Mouse (Mus musculus) CH12.LX (cell line): ENCODE data around the gene Tnni3.

Source experiments
- BHLHE40 ChIP-seq: IDR thresholded peaks from 2 replicates; pipeline ENCODE4 v1.6.1; 2011; ENCODE audit warnings: mild to moderate bottlenecking, low read depth, low read length, improper control_type of control experiment
- CHD2 ChIP-seq: IDR thresholded peaks from 2 replicates; pipeline ENCODE4 v1.6.1; 2011; ENCODE audit warnings: low read length, improper control_type of control experiment
- CTCF ChIP-seq, 2 experiments: IDR thresholded peaks in 1 of 2; conservative IDR thresholded peaks in 1 of 2; 2 replicates each; pipeline ENCODE4 v1.5.1; 2011 to 2012; ENCODE audit warnings: low read depth in 2 of 2, low read length in 2 of 2, improper control_type of control experiment in 1 of 2, inconsistent platforms in 1 of 2, mild to moderate bottlenecking in 1 of 2, moderate library complexity in 1 of 2
- MAFK ChIP-seq: IDR thresholded peaks from 2 replicates; pipeline ENCODE4 v1.6.1; 2011; ENCODE audit warnings: low read length, improper control_type of control experiment; ENCODE audit not compliant: insufficient replicate concordance
- NRF1 ChIP-seq: IDR thresholded peaks from 2 replicates; pipeline ENCODE4 v1.6.1; 2014; ENCODE audit warnings: low read depth, mild to moderate bottlenecking, inconsistent platforms, low read length, improper control_type of control experiment, moderate library complexity
- POLR2A ChIP-seq: IDR thresholded peaks from 2 replicates; pipeline ENCODE4 v1.6.1; 2011; ENCODE audit warnings: low read depth, mild to moderate bottlenecking, improper control_type of control experiment, low read length
- POLR2AphosphoS2 ChIP-seq: IDR thresholded peaks from 2 replicates; pipeline ENCODE4 v1.6.1; 2011; ENCODE audit warnings: low read depth, low read length, improper control_type of control experiment
- RAD21 ChIP-seq: IDR thresholded peaks from 2 replicates; pipeline ENCODE4 v1.6.1; 2011; ENCODE audit warnings: low read depth, mild to moderate bottlenecking, low read length, improper control_type of control experiment, moderate library complexity
- SIN3A ChIP-seq: IDR thresholded peaks from 2 replicates; pipeline ENCODE4 v1.6.1; 2012; ENCODE audit warnings: low read length, improper control_type of control experiment, inconsistent platforms
- TBP ChIP-seq: conservative IDR thresholded peaks from 2 replicates; pipeline ENCODE4 v1.6.1; 2011; ENCODE audit warnings: low read depth, low read length, improper control_type of control experiment
- UBTF ChIP-seq: IDR thresholded peaks from 2 replicates; pipeline ENCODE4 v1.6.1; 2012; ENCODE audit warnings: low read depth, mild to moderate bottlenecking, inconsistent platforms, low read length, improper control_type of control experiment, moderate library complexity
- USF1 ChIP-seq: IDR thresholded peaks from 2 replicates; pipeline ENCODE4 v1.6.1; 2014; ENCODE audit warnings: low read depth, mild to moderate bottlenecking, inconsistent platforms, low read length, improper control_type of control experiment

DNA sequence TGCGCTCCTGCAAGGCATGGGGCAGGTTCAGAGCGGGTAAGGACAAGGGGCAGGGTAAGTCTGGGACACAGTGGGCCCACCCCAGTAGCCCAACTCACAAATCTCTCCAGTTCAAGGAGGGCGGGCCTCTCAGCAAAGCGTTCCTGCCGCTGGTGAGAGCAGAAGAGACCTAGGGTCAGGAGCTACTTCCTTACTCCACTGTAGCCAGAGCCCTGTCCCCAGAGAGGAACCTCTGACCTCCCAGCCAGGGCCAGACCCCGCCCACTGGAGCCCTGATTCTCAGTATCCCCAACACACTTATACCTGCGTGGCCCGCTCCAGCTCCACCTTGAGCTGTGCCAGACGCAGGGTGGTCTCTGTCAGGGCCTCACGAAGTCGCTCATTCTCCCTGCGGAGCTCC is 41.7 kb downstream of the Tnni3 start:
- TF ChIP-seq TBP, result no peak
- TF ChIP-seq CTCF (conservative IDR thresholded peaks at IDR 0.05 in 1 of 2, IDR thresholded peaks at IDR 0.05 in 1 of 2; ENCODE audit: low read depth in 2 of 2, low read length in 2 of 2), result no peak
- no peak for TF ChIP-seq RAD21
- no peak for TF ChIP-seq MAFK
- TF ChIP-seq POLR2A, result no peak
- no peak for TF ChIP-seq POLR2AphosphoS2
- no peak for TF ChIP-seq USF1
- TF ChIP-seq SIN3A, result no peak
- no peak for TF ChIP-seq CHD2
- no peak for TF ChIP-seq UBTF
- TF ChIP-seq NRF1, result no peak
- no peak for TF ChIP-seq BHLHE40
